Mouse (Mus musculus) kidney, adult 2 months (tissue): ENCODE results near the gene Pan3.

Source experiments
- CTCF ChIP-seq: fragments of 200-500 bp; conservative IDR thresholded peaks from 2 replicates; pipeline ENCODE4 v1.5.1; 2011; ENCODE audit warnings: low read depth, mild to moderate bottlenecking, control low read depth, low read length, moderate library complexity, mixed read lengths; ENCODE audit not compliant: insufficient read depth, insufficient read length
- POLR2A ChIP-seq: fragments of 200-500 bp; IDR thresholded peaks from one replicate; pipeline ENCODE4 v1.6.1; 2011; ENCODE audit warnings: low read depth, low read length, control low read depth

- TF ChIP-seq POLR2A (no peak), CTCF (peak; percentile 70)
Measured at GRCm38 (mm10) chr5:147545731-147546241, 115.8 kb downstream of the Pan3 start.
